Mouse (Mus musculus): Measurements from ENCODE around the gene Atp5s. TPM values are rescaled to one million over a fixed set of nuclear protein-coding genes. Genes with fewer than 3 reads are reported as not detected.
A peak's percentile ranks its signal among the peaks of the same experiment; 100 is the strongest.

Atp5s gene
- polyA plus RNA-seq, 1 experiment from 2014 or later = 18.0 TPM

GRCm38 (mm10) chr12:69689094-69689493 lies 35.7 kb upstream of the Atp5s start:
- H3K9me3 ChIP-seq (ENCODE audit: control insufficient read depth, low read length) = no peaks in the 10 kb centered on the region
- no peaks in the 10 kb centered on the region for H3K27me3 ChIP-seq (ENCODE audit: control insufficient read depth, insufficient read depth, low read length)
- H3K9ac ChIP-seq (ENCODE audit: low read length) = no peak overlapping the region
- H3K4me2 ChIP-seq = no peak overlapping the region
- DNase-seq (ENCODE audit: low spot score, missing footprints) = no peak
- ATAC-seq (ENCODE audit: low FRiP score) = no peak
- H3K27ac ChIP-seq (ENCODE audit: low read depth, low read length) = no peak overlapping the region
- no peaks in the 10 kb centered on the region for H3K36me3 ChIP-seq (ENCODE audit: control insufficient read depth, insufficient read depth, low read length)
- H3K4me3 ChIP-seq (ENCODE audit: low read depth, low read length) = no peak overlapping the region
- no peaks in the 10 kb centered on the region for H3K4me1 ChIP-seq (ENCODE audit: control insufficient read depth, insufficient read depth, low read length)

- WGBS = 95% methylated on average over 4 of the region's 4 CpGs
- ATAC-seq (ENCODE audit: low FRiP score) = no peak
- Histone ChIP-seq H3K36me3 (ENCODE audit: control insufficient read depth, insufficient read depth, low read length) (no peaks in the 10 kb centered on the region), H3K9ac (ENCODE audit: low read length) (no peak overlapping the region), H3K27me3 (ENCODE audit: control insufficient read depth, insufficient read depth, low read length) (no peaks in the 10 kb centered on the region), H3K9me3 (ENCODE audit: control insufficient read depth, low read length) (no peaks in the 10 kb centered on the region), H3K4me1 (ENCODE audit: control insufficient read depth, insufficient read depth, low read length) (no peaks in the 10 kb centered on the region), H3K4me3 (ENCODE audit: low read depth, low read length) (no peak overlapping the region), H3K4me2 (no peak overlapping the region), H3K27ac (ENCODE audit: low read depth, low read length) (no peak overlapping the region)
- DNase-seq (ENCODE audit: low spot score, missing footprints) = peak; percentile 45
These were observed 34.0 kb upstream of the Atp5s start for GRCm38 (mm10) chr12:69690714-69691113.

GRCm38 (mm10) chr12:69693471-69693870 lies 31.3 kb upstream of the Atp5s start:
- 82% methylated on average over 17 of the region's 17 CpGs for WGBS

GRCm38 (mm10) chr12:69696746-69697145 lies 28.0 kb upstream of the Atp5s start:
- no peak overlapping the region for H3K4me2 ChIP-seq
- 82% methylated on average over 5 of the region's 5 CpGs for WGBS
- H3K9me3 ChIP-seq (ENCODE audit: control insufficient read depth, low read length) = no peaks in the 10 kb centered on the region
- H3K27me3 ChIP-seq (ENCODE audit: control insufficient read depth, insufficient read depth, low read length) = no peaks in the 10 kb centered on the region
- no peak overlapping the region for H3K27ac ChIP-seq (ENCODE audit: low read depth, low read length)
- H3K4me3 ChIP-seq (ENCODE audit: low read depth, low read length) = no peak overlapping the region
- no peaks in the 10 kb centered on the region for H3K4me1 ChIP-seq (ENCODE audit: control insufficient read depth, insufficient read depth, low read length)
- ATAC-seq (ENCODE audit: low FRiP score) (no peak), DNase-seq (ENCODE audit: low spot score, missing footprints) (no peak)
- no peaks in the 10 kb centered on the region for H3K36me3 ChIP-seq (ENCODE audit: control insufficient read depth, insufficient read depth, low read length)
- H3K9ac ChIP-seq (ENCODE audit: low read length) = no peak overlapping the region

More at GRCm38 (mm10) chr12:69693471-69693870, 31.3 kb upstream of the Atp5s start:
- H3K4me3 ChIP-seq (ENCODE audit: low read depth, low read length) = no peak overlapping the region
- no peaks in the 10 kb centered on the region for H3K4me1 ChIP-seq (ENCODE audit: control insufficient read depth, insufficient read depth, low read length)
- no peaks in the 10 kb centered on the region for H3K36me3 ChIP-seq (ENCODE audit: control insufficient read depth, insufficient read depth, low read length)
- H3K27me3 ChIP-seq (ENCODE audit: control insufficient read depth, insufficient read depth, low read length) = no peaks in the 10 kb centered on the region
- no peak overlapping the region for H3K4me2 ChIP-seq
- DNase-seq (ENCODE audit: low spot score, missing footprints) = no peak
- no peak overlapping the region for H3K27ac ChIP-seq (ENCODE audit: low read depth, low read length)
- ATAC-seq (ENCODE audit: low FRiP score) = no peak
- H3K9ac ChIP-seq (ENCODE audit: low read length) = no peak overlapping the region
- no peaks in the 10 kb centered on the region for H3K9me3 ChIP-seq (ENCODE audit: control insufficient read depth, low read length)

- H3K4me3 ChIP-seq (ENCODE audit: low read depth, low read length) = no peak overlapping the region
- H3K9ac ChIP-seq (ENCODE audit: low read length) = no peak overlapping the region
- 93% methylated on average over 6 of the region's 6 CpGs for WGBS
- H3K27me3 ChIP-seq (ENCODE audit: control insufficient read depth, insufficient read depth, low read length) = no peaks in the 10 kb centered on the region
- H3K27ac ChIP-seq (ENCODE audit: low read depth, low read length) = no peak overlapping the region
- H3K9me3 ChIP-seq (ENCODE audit: control insufficient read depth, low read length) = no peaks in the 10 kb centered on the region
- H3K4me1 ChIP-seq (ENCODE audit: control insufficient read depth, insufficient read depth, low read length) = no peaks in the 10 kb centered on the region
- no peaks in the 10 kb centered on the region for H3K36me3 ChIP-seq (ENCODE audit: control insufficient read depth, insufficient read depth, low read length)
- no peak for DNase-seq (ENCODE audit: low spot score, missing footprints)
- no peak for ATAC-seq (ENCODE audit: low FRiP score)
- no peak overlapping the region for H3K4me2 ChIP-seq
These were observed 26.4 kb upstream of the Atp5s start for GRCm38 (mm10) chr12:69698352-69698751.

GRCm38 (mm10) chr12:69704799-69705458 lies 19.8 kb upstream of the Atp5s start:
- no peaks in the 10 kb centered on the region for H3K36me3 ChIP-seq (ENCODE audit: control insufficient read depth, insufficient read depth, low read length)
- no peak overlapping the region for H3K4me3 ChIP-seq (ENCODE audit: low read depth, low read length)
- WGBS = 92% methylated on average over 11 of the region's 11 CpGs
- no peaks in the 10 kb centered on the region for H3K4me1 ChIP-seq (ENCODE audit: control insufficient read depth, insufficient read depth, low read length)
- no peak overlapping the region for H3K4me2 ChIP-seq
- DNase-seq (ENCODE audit: low spot score, missing footprints) (no peak), ATAC-seq (ENCODE audit: low FRiP score) (no peak)
- H3K9me3 ChIP-seq (ENCODE audit: control insufficient read depth, low read length) = no peaks in the 10 kb centered on the region
- no peak overlapping the region for H3K9ac ChIP-seq (ENCODE audit: low read length)
- no peaks in the 10 kb centered on the region for H3K27me3 ChIP-seq (ENCODE audit: control insufficient read depth, insufficient read depth, low read length)
- H3K27ac ChIP-seq (ENCODE audit: low read depth, low read length) = no peak overlapping the region

- Histone ChIP-seq H3K27ac (ENCODE audit: low read depth, low read length) (no peak overlapping the region), H3K4me2 (no peak overlapping the region), H3K4me3 (ENCODE audit: low read depth, low read length) (no peak overlapping the region), H3K9me3 (ENCODE audit: control insufficient read depth, low read length) (no peaks in the 10 kb centered on the region), H3K9ac (ENCODE audit: low read length) (no peak overlapping the region), H3K27me3 (ENCODE audit: control insufficient read depth, insufficient read depth, low read length) (no peaks in the 10 kb centered on the region), H3K4me1 (ENCODE audit: control insufficient read depth, insufficient read depth, low read length) (no peaks in the 10 kb centered on the region), H3K36me3 (ENCODE audit: control insufficient read depth, insufficient read depth, low read length) (no peaks in the 10 kb centered on the region)
- DNase-seq (ENCODE audit: low spot score, missing footprints) (no peak), ATAC-seq (ENCODE audit: low FRiP score) (no peak)
These were observed 11.1 kb upstream of the Atp5s start for GRCm38 (mm10) chr12:69713628-69714027.

GRCm38 (mm10) chr12:69722857-69723256 lies 1.9 kb upstream of the Atp5s start:
- WGBS = 89% methylated on average over 3 of the region's 3 CpGs
- H3K36me3 ChIP-seq (ENCODE audit: control insufficient read depth, insufficient read depth, low read length) = peaks cover 11% of the 10 kb centered on the region; the same call in 1 of the 2 replicates
- H3K9me3 ChIP-seq (ENCODE audit: control insufficient read depth, low read length) = peaks cover 9% of the 10 kb centered on the region; the same call in 1 of the 2 replicates
- H3K27me3 ChIP-seq (ENCODE audit: control insufficient read depth, insufficient read depth, low read length) = no peaks in the 10 kb centered on the region
- H3K4me3 ChIP-seq (ENCODE audit: low read depth, low read length) = no peak overlapping the region
- peaks cover 8% of the 10 kb centered on the region; the same call in 1 of the 2 replicates for H3K4me1 ChIP-seq (ENCODE audit: control insufficient read depth, insufficient read depth, low read length)
- DNase-seq (ENCODE audit: low spot score, missing footprints) (no peak), ATAC-seq (ENCODE audit: low FRiP score) (no peak)
- H3K27ac ChIP-seq (ENCODE audit: low read depth, low read length) = no peak overlapping the region
- no peak overlapping the region for H3K4me2 ChIP-seq
- H3K9ac ChIP-seq (ENCODE audit: low read length) = no peak overlapping the region

- no peaks in the 10 kb centered on the region for H3K27me3 ChIP-seq (ENCODE audit: control insufficient read depth, insufficient read depth, low read length)
- H3K27ac ChIP-seq (ENCODE audit: low read depth, low read length) = no peak overlapping the region
- H3K9ac ChIP-seq (ENCODE audit: low read length) = no peak overlapping the region
- H3K4me2 ChIP-seq = peak overlapping the region; percentile 95
- DNase-seq (ENCODE audit: low spot score, missing footprints) = no peak
- H3K4me1 ChIP-seq (ENCODE audit: control insufficient read depth, insufficient read depth, low read length) = peaks cover 8% of the 10 kb centered on the region; the same call in 1 of the 2 replicates
- H3K9me3 ChIP-seq (ENCODE audit: control insufficient read depth, low read length) = peaks cover 9% of the 10 kb centered on the region; the same call in 1 of the 2 replicates
- ATAC-seq (ENCODE audit: low FRiP score) = no peak
- 67% methylated on average over 2 of the region's 2 CpGs for WGBS
- H3K36me3 ChIP-seq (ENCODE audit: control insufficient read depth, insufficient read depth, low read length) = peaks cover 11% of the 10 kb centered on the region; the same call in 1 of the 2 replicates
- no peak overlapping the region for H3K4me3 ChIP-seq (ENCODE audit: low read depth, low read length)
These were observed 1.4 kb upstream of the Atp5s start for GRCm38 (mm10) chr12:69723376-69723775.

Measured in midbrain, embryonic 11.5 days (tissue).